Mouse (Mus musculus): ENCODE results near the gene Glyat.

GRCm38 (mm10) chr19:12600684-12601480, 32.2 kb upstream of the Glyat start:
- no peak for TF ChIP-seq MYC (IDR thresholded peaks at IDR 0.05; ENCODE audit: low read depth, low read length)
- TF ChIP-seq POLR2A (IDR thresholded peaks at IDR 0.05; ENCODE audit: control insufficient read depth in 1 of 2, insufficient read depth in 1 of 2, low read depth in 1 of 2, low read length in 2 of 2, poor library complexity in 1 of 2): no peak
- no peak for TF ChIP-seq ZNF384 (IDR thresholded peaks at IDR 0.05; ENCODE audit: low read depth, low read length)
- no peak for TF ChIP-seq CTCF (IDR thresholded peaks at IDR 0.05 in 2 of 3, conservative IDR thresholded peaks at IDR 0.05 in 1 of 3; ENCODE audit: control insufficient read depth in 1 of 3, insufficient read depth in 1 of 3, low read depth in 2 of 3, low read length in 3 of 3, poor library complexity in 1 of 3, severe bottlenecking in 1 of 3)
- no peak for TF ChIP-seq CHD1 (IDR thresholded peaks at IDR 0.05; ENCODE audit: low read depth, low read length)
- TF ChIP-seq EP300 (IDR thresholded peaks at IDR 0.05; ENCODE audit: low read depth in 1 of 2, low read length in 2 of 2): no peak
- no peak for TF ChIP-seq HCFC1 (IDR thresholded peaks at IDR 0.05; ENCODE audit: low read depth, low read length)
- TF ChIP-seq SIN3A (IDR thresholded peaks at IDR 0.05; ENCODE audit: low read length): no peak
- TF ChIP-seq SMC3 (IDR thresholded peaks at IDR 0.05; ENCODE audit: low read depth, low read length): no peak
- TF ChIP-seq ELF1 (IDR thresholded peaks at IDR 0.05; ENCODE audit: low read depth, low read length): no peak
- no peak for TF ChIP-seq USF1 (IDR thresholded peaks at IDR 0.05; ENCODE audit: low read depth, low read length)
- no peak for TF ChIP-seq GATA1 (IDR thresholded peaks at IDR 0.05; ENCODE audit: low read depth, low read length)

Measured in MEL (cell line).